Mouse (Mus musculus): Measurements from ENCODE around the gene Lin37. TPM values are rescaled to one million over a fixed set of nuclear protein-coding genes. Genes with fewer than 3 reads are reported as not detected.
A peak's percentile ranks its signal among the peaks of the same experiment; 100 is the strongest.

The Lin37 gene
- polyA plus RNA-seq, 1 experiment from 2014 or later = 40.5 TPM

GRCm38 (mm10) chr7:30593579-30594509 is 34.2 kb upstream of the Lin37 start:
- no peaks in the 10 kb centered on the region for H3K9me3 ChIP-seq (replicated peaks)
- WGBS = 82% methylated on average over 10 of the region's 10 CpGs

GRCm38 (mm10) chr7:30592772-30593423 is 33.3 kb upstream of the Lin37 start:
- no peaks in the 10 kb centered on the region for H3K36me3 ChIP-seq
- WGBS = 48% methylated on average over 5 of the region's 5 CpGs
- no peak overlapping the region for H3K9ac ChIP-seq
- peaks cover 11% of the 10 kb centered on the region for H3K4me1 ChIP-seq
- H3K27ac ChIP-seq = no peak overlapping the region
- 0 out of 2 replicates have a peak, but pooled peaks cover 3% of the 10 kb centered on the region for H3K27me3 ChIP-seq
- ATAC-seq (replicated peaks; ENCODE audit: low FRiP score) = no peak
- no peak overlapping the region for H3K4me2 ChIP-seq
- H3K9me3 ChIP-seq (replicated peaks) = no peaks in the 10 kb centered on the region
- no peak overlapping the region for H3K4me3 ChIP-seq (replicated peaks)

More at GRCm38 (mm10) chr7:30593579-30594509, 34.2 kb upstream of the Lin37 start:
- Histone ChIP-seq H3K4me1 (peaks cover 11% of the 10 kb centered on the region), H3K27me3 (0 out of 2 replicates have a peak, but pooled peaks cover 3% of the 10 kb centered on the region), H3K9ac (no peak overlapping the region), H3K27ac (no peak overlapping the region), H3K4me3 (replicated peaks) (no peak overlapping the region), H3K36me3 (no peaks in the 10 kb centered on the region), H3K4me2 (no peak overlapping the region)
- no peak for ATAC-seq (replicated peaks; ENCODE audit: low FRiP score)

GRCm38 (mm10) chr7:30591605-30591951 is 31.9 kb upstream of the Lin37 start:
- 61% methylated on average over 4 of the region's 4 CpGs for WGBS
- Histone ChIP-seq H3K27me3 (0 out of 2 replicates have a peak, but pooled peaks cover 3% of the 10 kb centered on the region), H3K4me2 (no peak overlapping the region), H3K36me3 (peaks cover 1% of the 10 kb centered on the region), H3K9ac (no peak overlapping the region), H3K27ac (no peak overlapping the region), H3K4me3 (replicated peaks) (no peak overlapping the region), H3K9me3 (replicated peaks) (no peaks in the 10 kb centered on the region), H3K4me1 (peaks cover 23% of the 10 kb centered on the region)
- no peak for ATAC-seq (replicated peaks; ENCODE audit: low FRiP score)

GRCm38 (mm10) chr7:30590927-30591604 is 31.4 kb upstream of the Lin37 start:
- Histone ChIP-seq H3K4me2 (no peak overlapping the region), H3K9ac (no peak overlapping the region; the same call in 1 of the 2 replicates), H3K27me3 (0 out of 2 replicates have a peak, but pooled peaks cover 3% of the 10 kb centered on the region), H3K9me3 (replicated peaks) (no peaks in the 10 kb centered on the region), H3K4me1 (peaks cover 26% of the 10 kb centered on the region), H3K4me3 (replicated peaks) (no peak overlapping the region), H3K27ac (no peak overlapping the region), H3K36me3 (peaks cover 6% of the 10 kb centered on the region)
- 89% methylated on average over 9 of the region's 9 CpGs for WGBS
- no peak for ATAC-seq (replicated peaks; ENCODE audit: low FRiP score)

- H3K27ac ChIP-seq = peak overlapping the region; percentile 94
- WGBS = 25% methylated on average over 40 of the region's 40 CpGs
- H3K4me2 ChIP-seq = peak overlapping the region; percentile 90
- 0 out of 2 replicates have a peak, but pooled peaks cover 3% of the 10 kb centered on the region for H3K27me3 ChIP-seq
- H3K4me3 ChIP-seq (replicated peaks) = peak overlapping the region; percentile 72
- peak; percentile 72 for ATAC-seq (replicated peaks; ENCODE audit: low FRiP score)
- H3K4me1 ChIP-seq = peaks cover 26% of the 10 kb centered on the region
- peaks cover 20% of the 10 kb centered on the region for H3K36me3 ChIP-seq
- H3K9ac ChIP-seq = peak overlapping the region; percentile 97
- no peaks in the 10 kb centered on the region for H3K9me3 ChIP-seq (replicated peaks)
These were observed 30.0 kb upstream of the Lin37 start for GRCm38 (mm10) chr7:30589435-30590301.

- H3K27ac ChIP-seq = peak within 1 kb of the TSS; percentile 94
- ATAC-seq (replicated peaks; ENCODE audit: low FRiP score) = peak; percentile 97
- no peaks in the 10 kb centered on the region for H3K27me3 ChIP-seq
- H3K4me1 ChIP-seq = peaks cover 26% of the 10 kb centered on the region
- H3K4me3 ChIP-seq (replicated peaks) = peak within 1 kb of the TSS; percentile 72
- under 1% methylated on average over 54 of the region's 68 CpGs for WGBS
- H3K9ac ChIP-seq = peak within 1 kb of the TSS; percentile 97
- no peaks in the 10 kb centered on the region for H3K9me3 ChIP-seq (replicated peaks)
- peaks cover 28% of the 10 kb centered on the region for H3K36me3 ChIP-seq
- peak within 1 kb of the TSS; percentile 90 for H3K4me2 ChIP-seq
These were observed 29.2 kb upstream of the Lin37 start, which contains the start of gene Kmt2b for GRCm38 (mm10) chr7:30588676-30589434. Gene Kmt2b (minus strand): TSS chr7:30588726.

GRCm38 (mm10) chr7:30587842-30588667 is 28.4 kb upstream of the Lin37 start:
- peak overlapping the region; percentile 94 for H3K27ac ChIP-seq
- peaks cover 26% of the 10 kb centered on the region for H3K4me1 ChIP-seq
- H3K27me3 ChIP-seq = no peaks in the 10 kb centered on the region
- H3K4me3 ChIP-seq (replicated peaks) = peak overlapping the region; percentile 72
- peak; percentile 34 for ATAC-seq (replicated peaks; ENCODE audit: low FRiP score)
- under 1% methylated on average over 66 of the region's 67 CpGs for WGBS
- H3K36me3 ChIP-seq = peaks cover 36% of the 10 kb centered on the region
- H3K4me2 ChIP-seq = peak overlapping the region; percentile 90
- H3K9me3 ChIP-seq (replicated peaks) = no peaks in the 10 kb centered on the region
- peak overlapping the region; percentile 97 for H3K9ac ChIP-seq

- Histone ChIP-seq H3K9me3 (replicated peaks) (no peaks in the 10 kb centered on the region), H3K4me1 (peaks cover 26% of the 10 kb centered on the region), H3K4me2 (peak overlapping the region; percentile 90), H3K9ac (no peak overlapping the region), H3K27me3 (no peaks in the 10 kb centered on the region), H3K4me3 (replicated peaks) (peak overlapping the region; percentile 72; the same call in 1 of the 2 replicates), H3K27ac (no peak overlapping the region), H3K36me3 (peaks cover 51% of the 10 kb centered on the region)
- no peak for ATAC-seq (replicated peaks; ENCODE audit: low FRiP score)
- WGBS = 89% methylated on average over 28 of the region's 28 CpGs
These were observed 26.9 kb upstream of the Lin37 start for GRCm38 (mm10) chr7:30586455-30587020.

- Histone ChIP-seq H3K9ac (no peak overlapping the region), H3K36me3 (peaks cover 65% of the 10 kb centered on the region), H3K4me1 (peaks cover 22% of the 10 kb centered on the region), H3K4me3 (replicated peaks) (no peak overlapping the region), H3K27ac (no peak overlapping the region), H3K9me3 (replicated peaks) (no peaks in the 10 kb centered on the region), H3K27me3 (no peaks in the 10 kb centered on the region), H3K4me2 (no peak overlapping the region)
- no peak for ATAC-seq (replicated peaks; ENCODE audit: low FRiP score)
- 97% methylated on average over 7 of the region's 7 CpGs for WGBS
These were observed 25.5 kb upstream of the Lin37 start for GRCm38 (mm10) chr7:30585170-30585569.

GRCm38 (mm10) chr7:30584339-30584738 is 24.7 kb upstream of the Lin37 start:
- no peak overlapping the region for H3K4me2 ChIP-seq
- ATAC-seq (replicated peaks; ENCODE audit: low FRiP score) = no peak
- H3K4me1 ChIP-seq = peaks cover 15% of the 10 kb centered on the region
- H3K9me3 ChIP-seq (replicated peaks) = no peaks in the 10 kb centered on the region
- 85% methylated on average over 10 of the region's 10 CpGs for WGBS
- H3K4me3 ChIP-seq (replicated peaks) = no peak overlapping the region
- no peak overlapping the region for H3K27ac ChIP-seq
- no peaks in the 10 kb centered on the region for H3K27me3 ChIP-seq
- peaks cover 73% of the 10 kb centered on the region for H3K36me3 ChIP-seq
- no peak overlapping the region for H3K9ac ChIP-seq
